Mouse (Mus musculus) ES-E14 (cell line): ENCODE results near the gene Dcaf10.
"Not testable (repeated sequence)": the region's sequence is repeated elsewhere in the genome, so short reads cannot be mapped to it uniquely, and the experiment has no call there.

Experiments
- CHD2 ChIP-seq: IDR thresholded peaks from 2 replicates; pipeline ENCODE4 v1.6.1; 2014; ENCODE audit warnings: mild to moderate bottlenecking, low read depth, low read length, inconsistent platforms
- HCFC1 ChIP-seq: IDR thresholded peaks from 2 replicates; pipeline ENCODE4 v1.6.1; 2012; ENCODE audit warnings: low read length, inconsistent platforms, borderline replicate concordance; ENCODE audit not compliant: insufficient read depth
- MAFK ChIP-seq: IDR thresholded peaks from 2 replicates; pipeline ENCODE4 v1.6.1; 2014; ENCODE audit warnings: mild to moderate bottlenecking, low read depth, low read length, inconsistent platforms; ENCODE audit not compliant: insufficient read depth
- ZC3H11A ChIP-seq: IDR thresholded peaks from 2 replicates; pipeline ENCODE4 v1.6.1; 2012; ENCODE audit warnings: low read depth, mild to moderate bottlenecking, inconsistent platforms, low read length, borderline replicate concordance
- ZNF384 ChIP-seq: IDR thresholded peaks from 2 replicates; pipeline ENCODE4 v1.6.1; 2012; ENCODE audit warnings: low read depth, low read length, inconsistent platforms

DNA sequence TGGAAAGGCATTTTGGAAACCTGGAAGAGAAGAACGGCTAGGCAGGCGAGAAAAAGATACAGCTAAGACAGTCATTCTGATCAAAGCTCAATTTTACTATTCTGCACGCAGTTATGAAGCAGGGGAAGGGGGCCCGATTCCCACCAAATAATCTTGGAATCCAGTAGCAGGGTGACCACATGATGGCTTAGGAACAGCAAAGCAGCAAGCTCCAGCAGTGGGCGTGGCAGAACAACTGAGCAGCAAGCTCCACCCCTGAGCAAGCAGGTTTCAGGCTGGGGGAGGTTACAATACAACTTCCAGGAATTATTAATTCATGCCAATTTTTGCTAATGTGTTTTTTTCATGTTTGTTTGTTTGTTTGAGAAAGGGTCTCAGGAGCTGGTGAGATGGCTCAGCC lies 45.4 kb downstream of the Dcaf10 start:
- TF ChIP-seq MAFK, HCFC1, ZC3H11A, ZNF384, CHD2: not testable (repeated sequence)
